Mouse (Mus musculus): ENCODE results near the gene Rplp1. TPM values are rescaled to one million over a fixed set of nuclear protein-coding genes. Genes with fewer than 3 reads are reported as not detected.
A peak's percentile ranks its signal among the peaks of the same experiment; 100 is the strongest.

Gene Rplp1
- polyA plus RNA-seq, 1 experiment = 10,824 TPM

DNA sequence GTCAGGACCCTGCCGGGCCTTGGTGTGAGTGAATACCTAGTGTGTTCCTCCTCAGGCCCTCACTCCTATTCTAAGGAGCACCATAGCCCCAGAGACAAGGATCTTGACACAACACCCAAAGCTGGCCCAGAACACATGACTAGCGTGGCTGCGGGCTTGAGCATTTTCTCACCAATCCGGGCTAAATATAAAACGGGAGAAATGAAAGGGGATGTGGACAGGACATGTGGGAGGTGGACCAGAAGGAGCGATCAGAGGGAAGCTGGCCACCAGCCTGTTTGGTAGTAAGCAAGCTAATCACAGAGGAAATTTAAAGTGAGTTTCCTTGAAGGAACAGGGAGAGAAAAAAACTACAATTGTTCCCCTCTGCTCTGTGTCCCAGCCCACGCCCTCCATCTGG lies 28.4 kb downstream of the Rplp1 start:
- Histone ChIP-seq H3K36me3 (ENCODE audit: control insufficient read depth, insufficient read depth, low read length) (no peaks in the 10 kb centered on the region), H3K4me3 (ENCODE audit: control insufficient read depth, insufficient read depth, low read length) (no peak overlapping the region), H3K27me3 (ENCODE audit: control insufficient read depth, insufficient read depth, low read length) (no peaks in the 10 kb centered on the region), H3K4me1 (replicated peaks; ENCODE audit: control insufficient read depth, insufficient read depth, low read length) (peaks cover 15% of the 10 kb centered on the region), H3K27ac (ENCODE audit: control insufficient read depth, insufficient read depth, low read length) (no peak overlapping the region)
- no peak for DNase-seq
- TF ChIP-seq CTCF (IDR thresholded peaks at IDR 0.05; ENCODE audit: borderline replicate concordance, control insufficient read depth, extremely low read depth, insufficient read depth, low read length, poor library complexity) (no peak), POLR2A (IDR thresholded peaks at IDR 0.05; ENCODE audit: control insufficient read depth, extremely low read depth, insufficient read depth, low read length, poor library complexity) (no peak)
- WGBS = 84% methylated on average over 7 of the region's 7 CpGs

DNA sequence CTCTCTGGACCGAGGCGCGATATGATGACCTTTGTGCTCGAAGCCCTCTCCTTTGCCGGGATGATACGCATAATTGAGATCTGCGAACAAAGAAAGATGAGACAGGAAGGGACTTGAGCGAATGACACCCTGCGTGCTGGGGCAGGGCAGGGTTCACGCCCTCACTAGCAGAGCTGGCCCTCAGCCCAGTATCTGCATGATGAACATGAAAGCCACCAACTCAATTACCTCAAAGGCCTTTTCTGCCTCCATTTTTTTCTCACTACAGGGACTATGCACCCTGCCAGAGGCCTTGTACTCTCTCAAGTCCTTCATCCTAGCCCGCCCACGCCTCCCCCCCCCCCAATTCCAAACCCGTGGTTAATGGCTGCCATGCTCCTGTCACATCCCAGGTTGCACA lies 29.4 kb downstream of the Rplp1 start:
- Histone ChIP-seq H3K4me3 (ENCODE audit: control insufficient read depth, insufficient read depth, low read length) (no peak overlapping the region), H3K27ac (ENCODE audit: control insufficient read depth, insufficient read depth, low read length) (no peak overlapping the region), H3K36me3 (ENCODE audit: control insufficient read depth, insufficient read depth, low read length) (no peaks in the 10 kb centered on the region), H3K4me1 (replicated peaks; ENCODE audit: control insufficient read depth, insufficient read depth, low read length) (peaks cover 15% of the 10 kb centered on the region), H3K27me3 (ENCODE audit: control insufficient read depth, insufficient read depth, low read length) (no peaks in the 10 kb centered on the region)
- 86% methylated on average over 13 of the region's 13 CpGs for WGBS
- no peak for DNase-seq
- TF ChIP-seq POLR2A (IDR thresholded peaks at IDR 0.05; ENCODE audit: control insufficient read depth, extremely low read depth, insufficient read depth, low read length, poor library complexity) = no peak
- TF ChIP-seq CTCF (IDR thresholded peaks at IDR 0.05; ENCODE audit: borderline replicate concordance, control insufficient read depth, extremely low read depth, insufficient read depth, low read length, poor library complexity) = no peak

DNA sequence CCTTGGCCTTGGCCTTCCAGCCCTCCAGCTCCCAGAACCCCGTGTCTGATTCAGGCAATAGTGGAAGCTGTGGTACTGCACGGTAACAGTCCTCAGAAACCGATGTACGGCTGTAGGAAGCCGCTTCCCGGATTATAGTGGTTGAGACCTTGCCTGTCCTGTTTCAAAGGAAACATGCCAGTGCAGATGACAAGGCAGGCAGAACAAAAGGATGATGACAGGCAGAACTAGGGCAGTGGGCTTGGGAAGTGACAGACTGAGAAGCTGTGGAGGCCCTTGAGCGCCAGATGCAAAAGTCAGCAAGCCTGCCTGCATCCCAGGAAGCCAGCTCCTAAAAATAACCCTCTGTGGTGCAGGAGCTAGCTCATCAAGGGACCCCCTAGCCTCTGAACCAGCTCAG lies 30.0 kb downstream of the Rplp1 start:
- WGBS = 88% methylated on average over 7 of the region's 7 CpGs
- Histone ChIP-seq H3K27ac (ENCODE audit: control insufficient read depth, insufficient read depth, low read length) (no peak overlapping the region), H3K36me3 (ENCODE audit: control insufficient read depth, insufficient read depth, low read length) (no peaks in the 10 kb centered on the region), H3K4me1 (replicated peaks; ENCODE audit: control insufficient read depth, insufficient read depth, low read length) (peaks cover 15% of the 10 kb centered on the region), H3K27me3 (ENCODE audit: control insufficient read depth, insufficient read depth, low read length) (no peaks in the 10 kb centered on the region), H3K4me3 (ENCODE audit: control insufficient read depth, insufficient read depth, low read length) (no peak overlapping the region)
- DNase-seq = no peak
- no peak for TF ChIP-seq POLR2A (IDR thresholded peaks at IDR 0.05; ENCODE audit: control insufficient read depth, extremely low read depth, insufficient read depth, low read length, poor library complexity)
- TF ChIP-seq CTCF (IDR thresholded peaks at IDR 0.05; ENCODE audit: borderline replicate concordance, control insufficient read depth, extremely low read depth, insufficient read depth, low read length, poor library complexity) = no peak

DNA sequence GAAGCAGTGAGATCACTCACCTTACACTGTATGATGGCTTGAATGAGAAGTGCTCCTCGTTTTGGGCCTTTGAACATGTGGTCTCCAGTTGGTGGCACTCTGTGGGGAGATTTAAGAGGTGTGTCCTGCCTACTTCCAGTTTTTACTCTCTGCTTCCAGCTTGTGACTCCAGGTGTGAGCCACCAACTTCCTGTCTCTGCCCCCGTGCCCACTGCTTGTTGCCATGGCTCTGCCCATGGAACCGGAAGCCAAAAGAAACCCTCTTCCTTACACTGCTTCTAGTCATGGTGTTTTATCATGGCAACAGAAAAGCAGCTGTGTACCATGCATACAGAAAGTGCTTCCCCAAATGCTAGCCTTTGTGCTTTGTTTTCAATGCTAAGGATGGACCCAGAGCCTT lies 32.2 kb downstream of the Rplp1 start:
- DNase-seq = peak; percentile 39
- Histone ChIP-seq H3K27ac (ENCODE audit: control insufficient read depth, insufficient read depth, low read length) (no peak overlapping the region), H3K4me1 (replicated peaks; ENCODE audit: control insufficient read depth, insufficient read depth, low read length) (peaks cover 15% of the 10 kb centered on the region), H3K36me3 (ENCODE audit: control insufficient read depth, insufficient read depth, low read length) (no peaks in the 10 kb centered on the region), H3K4me3 (ENCODE audit: control insufficient read depth, insufficient read depth, low read length) (no peak overlapping the region), H3K27me3 (ENCODE audit: control insufficient read depth, insufficient read depth, low read length) (no peaks in the 10 kb centered on the region; the same call in 1 of the 2 replicates)
- no peak for TF ChIP-seq POLR2A (IDR thresholded peaks at IDR 0.05; ENCODE audit: control insufficient read depth, extremely low read depth, insufficient read depth, low read length, poor library complexity)
- no peak for TF ChIP-seq CTCF (IDR thresholded peaks at IDR 0.05; ENCODE audit: borderline replicate concordance, control insufficient read depth, extremely low read depth, insufficient read depth, low read length, poor library complexity)
- 9% methylated on average over 3 of the region's 3 CpGs for WGBS

DNA sequence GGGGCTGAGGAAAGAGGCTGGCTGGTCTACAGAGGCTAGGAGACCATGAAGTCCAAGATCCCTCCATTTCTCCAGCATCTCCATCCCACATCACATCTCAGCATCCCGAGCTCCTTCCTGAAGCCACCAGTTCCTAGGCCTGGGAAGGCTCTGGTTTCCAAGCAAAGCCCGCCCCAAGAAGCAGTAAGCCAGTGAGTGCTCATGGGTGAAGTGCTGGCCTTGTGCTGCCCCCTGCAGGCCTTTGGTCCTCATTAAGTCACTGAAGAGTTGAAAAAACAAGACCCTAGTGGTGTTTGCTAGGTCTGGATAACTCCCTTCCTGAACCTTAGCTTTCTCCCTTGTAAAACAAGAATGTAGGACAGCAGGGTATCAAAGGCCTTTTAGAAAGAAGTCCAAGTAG lies 35.5 kb downstream of the Rplp1 start:
- DNase-seq = peak; percentile 57
- 63% methylated on average over 2 of the region's 2 CpGs for WGBS
- H3K27me3 ChIP-seq (ENCODE audit: control insufficient read depth, insufficient read depth, low read length) = no peaks in the 10 kb centered on the region; the same call in 1 of the 2 replicates

DNA sequence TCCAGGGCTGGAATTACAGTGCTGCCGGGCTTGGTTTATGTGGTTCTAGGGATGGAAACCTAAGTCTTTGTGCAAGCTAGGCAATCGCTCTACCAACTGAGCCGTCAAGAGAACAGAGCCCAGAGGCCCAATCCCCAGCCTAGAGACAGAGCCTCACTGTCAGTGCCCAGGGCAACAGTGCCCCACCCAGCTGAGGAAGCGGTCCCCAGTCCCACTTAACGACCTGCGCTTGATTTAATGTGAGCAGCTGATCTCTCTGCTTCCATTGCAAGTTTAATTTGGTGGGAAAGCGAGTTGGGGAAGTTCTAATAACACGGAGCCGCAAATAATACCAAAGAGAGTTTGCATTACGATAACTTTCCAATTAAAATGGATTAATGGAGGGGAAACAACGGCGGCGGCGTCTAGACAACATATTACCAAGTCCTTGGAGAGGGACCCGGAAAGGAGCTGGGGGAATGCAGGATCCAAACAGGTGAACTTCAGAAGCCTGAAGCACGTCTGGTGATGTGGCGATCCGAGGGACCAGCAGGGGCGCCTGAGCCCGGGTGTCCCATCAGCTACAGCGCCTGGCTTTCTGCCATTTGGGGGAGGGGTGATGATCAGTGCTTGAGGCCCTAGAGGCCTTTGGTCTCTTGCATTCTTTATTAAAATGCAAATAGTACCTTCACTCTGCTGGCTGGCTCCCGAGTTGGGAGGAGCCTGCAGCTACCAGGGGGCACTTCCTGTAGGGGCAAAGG lies 36.8 kb downstream of the Rplp1 start:
- no peak for TF ChIP-seq CTCF (IDR thresholded peaks at IDR 0.05; ENCODE audit: borderline replicate concordance, control insufficient read depth, extremely low read depth, insufficient read depth, low read length, poor library complexity)
- no peak for TF ChIP-seq POLR2A (IDR thresholded peaks at IDR 0.05; ENCODE audit: control insufficient read depth, extremely low read depth, insufficient read depth, low read length, poor library complexity)
- no peaks in the 10 kb centered on the region; the same call in 1 of the 2 replicates for H3K27me3 ChIP-seq (ENCODE audit: control insufficient read depth, insufficient read depth, low read length)
- 86% methylated on average over 22 of the region's 22 CpGs for WGBS
- DNase-seq = no peak
- H3K4me3 ChIP-seq (ENCODE audit: control insufficient read depth, insufficient read depth, low read length) = no peak overlapping the region
- no peak overlapping the region for H3K27ac ChIP-seq (ENCODE audit: control insufficient read depth, insufficient read depth, low read length)
- H3K36me3 ChIP-seq (ENCODE audit: control insufficient read depth, insufficient read depth, low read length) = no peaks in the 10 kb centered on the region
- peaks cover 20% of the 10 kb centered on the region for H3K4me1 ChIP-seq (replicated peaks; ENCODE audit: control insufficient read depth, insufficient read depth, low read length)

More for the DNA sequence above, 35.5 kb downstream of the Rplp1 start:
- TF ChIP-seq CTCF (IDR thresholded peaks at IDR 0.05; ENCODE audit: borderline replicate concordance, control insufficient read depth, extremely low read depth, insufficient read depth, low read length, poor library complexity) = peak; percentile 60; the same call in 1 of the 2 replicates
- TF ChIP-seq POLR2A (IDR thresholded peaks at IDR 0.05; ENCODE audit: control insufficient read depth, extremely low read depth, insufficient read depth, low read length, poor library complexity) = no peak
- H3K4me3 ChIP-seq (ENCODE audit: control insufficient read depth, insufficient read depth, low read length) = no peak overlapping the region
- H3K36me3 ChIP-seq (ENCODE audit: control insufficient read depth, insufficient read depth, low read length) = no peaks in the 10 kb centered on the region
- no peak overlapping the region for H3K27ac ChIP-seq (ENCODE audit: control insufficient read depth, insufficient read depth, low read length)
- peaks cover 12% of the 10 kb centered on the region for H3K4me1 ChIP-seq (replicated peaks; ENCODE audit: control insufficient read depth, insufficient read depth, low read length)
